Mouse (Mus musculus) MEL (cell line): ENCODE data around the gene Dbnl.

Experiments used
- EP300 ChIP-seq, 2 experiments: IDR thresholded peaks; 2 replicates each; pipeline ENCODE4 v1.6.1; 2011; ENCODE audit warnings: improper control_type of control experiment in 2 of 2, low read length in 2 of 2, low read depth in 1 of 2, mild to moderate bottlenecking in 1 of 2
- POLR2A ChIP-seq, 2 experiments: IDR thresholded peaks; 2 replicates each; pipeline ENCODE4 v1.6.1; 2011 to 2012; ENCODE audit warnings: low read length in 2 of 2, mild to moderate bottlenecking in 2 of 2, control low read depth in 1 of 2, improper control_type of control experiment in 1 of 2, low read depth in 1 of 2, moderate library complexity in 1 of 2; ENCODE audit not compliant: control insufficient read depth in 1 of 2, insufficient read depth in 1 of 2, poor library complexity in 1 of 2
- TAL1 ChIP-seq: IDR thresholded peaks from 2 replicates; pipeline ENCODE4 v1.6.1; 2012; ENCODE audit warnings: mild to moderate bottlenecking, inconsistent platforms, low read length, moderate library complexity, mixed read lengths

DNA sequence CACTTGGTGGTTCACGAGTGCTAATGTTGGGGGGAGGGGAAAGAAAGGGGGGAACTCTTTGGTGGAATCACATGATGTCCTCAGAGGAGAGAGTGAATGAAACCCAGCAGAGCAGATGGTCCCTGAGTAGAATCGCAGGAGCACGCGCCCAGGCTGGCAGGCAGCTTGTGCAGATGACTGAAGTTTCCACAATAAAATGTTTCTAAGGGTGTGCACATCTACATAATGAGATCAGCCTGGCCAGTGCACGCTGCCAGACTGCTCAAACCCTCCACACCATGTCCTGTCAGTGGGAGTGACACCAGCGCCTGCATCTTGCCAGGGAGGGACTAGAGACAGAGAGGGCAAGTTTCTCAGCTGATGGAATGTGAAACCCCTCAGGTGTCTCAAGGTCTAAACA, 60.5 kb downstream of the Dbnl start:
- TF ChIP-seq TAL1 (no peak), POLR2A (IDR thresholded peaks at IDR 0.05; ENCODE audit: control insufficient read depth in 1 of 2, insufficient read depth in 1 of 2, low read depth in 1 of 2, low read length in 2 of 2, poor library complexity in 1 of 2) (no peak), EP300 (IDR thresholded peaks at IDR 0.05; ENCODE audit: low read depth in 1 of 2, low read length in 2 of 2) (no peak)
